Mouse (Mus musculus): ENCODE data around the gene Grik4. TPM values are rescaled to one million over a fixed set of nuclear protein-coding genes. Genes with fewer than 3 reads are reported as not detected.

Gene Grik4
- polyA plus RNA-seq, 1 experiment from 2014 or later = 2.2 TPM

DNA sequence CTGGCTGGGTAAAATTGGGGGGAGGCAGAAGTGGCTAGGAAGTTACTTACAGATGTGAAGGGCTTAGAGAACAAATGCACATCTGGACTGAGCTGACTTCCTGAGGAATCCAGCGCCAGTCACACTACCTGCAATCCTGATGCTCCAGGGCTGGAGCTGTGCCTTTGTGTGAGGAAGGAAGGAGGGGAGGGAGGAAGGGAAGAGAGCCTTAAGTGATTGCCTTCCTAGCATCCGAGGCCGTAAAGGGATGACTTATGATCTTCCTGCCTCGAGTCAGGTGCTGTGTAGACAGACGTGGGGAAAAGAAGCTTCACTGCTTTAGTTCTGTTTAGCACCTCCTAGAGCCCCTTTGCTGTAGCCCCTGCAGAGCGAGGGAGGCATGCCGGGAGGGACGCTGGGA, 189.6 kb downstream of the Grik4 start:
- Histone ChIP-seq H3K4me3 (ENCODE audit: low read depth, low read length) (no peak overlapping the region), H3K36me3 (ENCODE audit: control insufficient read depth, insufficient read depth, low read length) (no peaks in the 10 kb centered on the region), H3K27ac (ENCODE audit: low read depth, low read length) (no peak overlapping the region), H3K27me3 (replicated peaks; ENCODE audit: control insufficient read depth, insufficient read depth, low read length) (no peaks in the 10 kb centered on the region), H3K9me3 (ENCODE audit: control insufficient read depth, low read length) (no peaks in the 10 kb centered on the region), H3K4me2 (no peak overlapping the region), H3K9ac (ENCODE audit: low read depth, low read length) (no peak overlapping the region), H3K4me1 (replicated peaks; ENCODE audit: control insufficient read depth, insufficient read depth, low read length) (no peaks in the 10 kb centered on the region)
- no peak for ATAC-seq (replicated peaks; ENCODE audit: low FRiP score)
- 36% methylated on average over 8 of the region's 8 CpGs for WGBS
- no peak for DNase-seq (ENCODE audit: low spot score)

DNA sequence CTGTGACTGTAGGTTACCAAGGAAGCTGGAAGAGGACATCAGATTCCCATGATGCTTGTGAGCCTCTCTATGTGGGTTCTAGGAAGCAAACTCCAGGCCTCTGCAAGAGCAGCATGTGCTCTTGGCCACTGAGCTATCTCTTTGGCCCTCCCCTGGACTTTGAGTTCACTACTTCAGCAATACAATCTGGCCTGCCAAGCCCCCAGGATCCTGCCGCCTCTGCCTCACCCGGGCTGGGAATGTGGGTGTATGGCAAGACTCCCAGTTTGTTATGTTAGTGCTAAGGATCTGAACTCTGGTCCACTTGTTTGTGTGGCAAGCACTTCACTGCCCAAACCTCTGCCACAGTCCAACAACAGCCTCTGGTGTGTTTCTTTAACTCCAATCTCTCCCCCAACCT, 193.1 kb downstream of the Grik4 start:
- ATAC-seq (replicated peaks; ENCODE audit: low FRiP score) (no peak), DNase-seq (ENCODE audit: low spot score) (no peak)
- 70% methylated on average over 2 of the region's 2 CpGs for WGBS
- no peak overlapping the region for H3K4me2 ChIP-seq
- no peaks in the 10 kb centered on the region for H3K9me3 ChIP-seq (ENCODE audit: control insufficient read depth, low read length)
- no peak overlapping the region for H3K27ac ChIP-seq (ENCODE audit: low read depth, low read length)
- H3K36me3 ChIP-seq (ENCODE audit: control insufficient read depth, insufficient read depth, low read length) = 0 out of 2 replicates have a peak, but pooled peaks cover 2% of the 10 kb centered on the region
- no peak overlapping the region for H3K9ac ChIP-seq (ENCODE audit: low read depth, low read length)
- no peaks in the 10 kb centered on the region for H3K27me3 ChIP-seq (replicated peaks; ENCODE audit: control insufficient read depth, insufficient read depth, low read length)
- H3K4me3 ChIP-seq (ENCODE audit: low read depth, low read length) = no peak overlapping the region
- no peaks in the 10 kb centered on the region for H3K4me1 ChIP-seq (replicated peaks; ENCODE audit: control insufficient read depth, insufficient read depth, low read length)

DNA sequence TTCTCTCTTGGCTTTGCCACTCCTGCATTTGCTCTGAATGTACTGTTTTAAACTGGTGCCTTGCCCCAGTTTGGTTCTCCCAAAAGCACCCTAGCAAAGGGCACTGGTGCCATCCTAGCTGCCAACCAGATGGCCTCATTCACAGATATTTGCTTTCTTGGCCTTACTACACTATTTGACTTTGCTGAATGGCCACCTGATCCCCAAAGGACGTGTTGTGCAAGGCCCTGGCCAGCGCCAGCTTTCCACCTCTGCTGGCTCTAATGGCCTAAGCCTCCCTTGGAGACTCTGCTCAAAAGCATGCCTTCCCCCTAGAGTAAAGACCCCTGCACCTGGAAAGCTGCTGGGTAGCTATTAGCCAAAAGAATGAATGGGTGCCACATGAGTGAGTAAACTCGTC, 194.1 kb downstream of the Grik4 start:
- WGBS = 64% methylated on average over 3 of the region's 3 CpGs
- ATAC-seq (replicated peaks; ENCODE audit: low FRiP score) (no peak), DNase-seq (ENCODE audit: low spot score) (no peak)
- Histone ChIP-seq H3K4me3 (ENCODE audit: low read depth, low read length) (no peak overlapping the region), H3K4me1 (replicated peaks; ENCODE audit: control insufficient read depth, insufficient read depth, low read length) (no peaks in the 10 kb centered on the region), H3K36me3 (ENCODE audit: control insufficient read depth, insufficient read depth, low read length) (0 out of 2 replicates have a peak, but pooled peaks cover 2% of the 10 kb centered on the region), H3K4me2 (no peak overlapping the region), H3K9ac (ENCODE audit: low read depth, low read length) (no peak overlapping the region), H3K9me3 (ENCODE audit: control insufficient read depth, low read length) (no peaks in the 10 kb centered on the region), H3K27me3 (replicated peaks; ENCODE audit: control insufficient read depth, insufficient read depth, low read length) (no peaks in the 10 kb centered on the region), H3K27ac (ENCODE audit: low read depth, low read length) (no peak overlapping the region)

DNA sequence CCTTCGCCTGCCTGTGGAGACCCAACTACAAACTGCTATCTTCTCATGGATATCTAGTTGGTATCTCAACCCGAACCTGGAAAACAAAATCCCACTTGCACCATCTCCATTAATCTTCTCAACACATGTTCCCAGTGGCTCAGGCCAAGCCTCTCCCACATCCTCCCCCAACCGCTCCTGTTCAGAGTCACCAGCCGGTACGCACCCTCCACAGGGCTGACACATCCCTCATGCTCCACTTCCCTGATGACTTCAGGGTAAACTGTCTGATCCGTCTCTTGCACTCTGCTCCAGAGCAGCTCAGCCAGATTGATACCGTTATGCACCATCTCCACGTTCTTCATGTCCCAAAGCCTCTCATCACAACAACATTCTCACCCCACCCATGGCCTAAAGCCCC, 198.3 kb downstream of the Grik4 start:
- DNase-seq (ENCODE audit: low spot score) = no peak
- no peaks in the 10 kb centered on the region for H3K9me3 ChIP-seq (ENCODE audit: control insufficient read depth, low read length)

DNA sequence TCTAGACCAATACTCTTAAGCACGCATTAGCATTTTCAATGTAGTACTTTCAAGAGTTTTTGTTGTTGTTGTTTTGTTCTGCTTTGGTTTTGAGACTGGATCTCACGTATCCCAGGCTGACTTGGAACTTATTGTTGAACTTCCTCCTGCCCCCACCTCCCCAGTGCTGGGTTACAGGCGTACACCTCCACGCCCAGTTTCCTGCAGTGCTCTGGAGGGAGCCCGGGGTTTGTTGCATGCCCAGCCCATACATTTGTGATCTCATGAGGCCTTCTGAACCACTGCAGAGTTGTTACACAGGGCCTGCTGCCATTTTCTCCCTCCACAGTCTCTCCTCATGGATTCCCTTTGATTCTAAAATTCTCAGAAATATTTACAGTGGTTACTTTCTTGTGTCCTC, 201.9 kb downstream of the Grik4 start:
- no peak overlapping the region for H3K4me3 ChIP-seq (ENCODE audit: low read depth, low read length)
- WGBS = 60% methylated on average over 5 of the region's 5 CpGs

More for the DNA sequence above, 198.3 kb downstream of the Grik4 start:
- ATAC-seq (replicated peaks; ENCODE audit: low FRiP score) = no peak
- H3K4me2 ChIP-seq = no peak overlapping the region
- H3K4me3 ChIP-seq (ENCODE audit: low read depth, low read length) = no peak overlapping the region
- H3K27ac ChIP-seq (ENCODE audit: low read depth, low read length) = no peak overlapping the region
- H3K36me3 ChIP-seq (ENCODE audit: control insufficient read depth, insufficient read depth, low read length) = 0 out of 2 replicates have a peak, but pooled peaks cover 2% of the 10 kb centered on the region
- WGBS = 69% methylated on average over 8 of the region's 8 CpGs
- no peaks in the 10 kb centered on the region for H3K27me3 ChIP-seq (replicated peaks; ENCODE audit: control insufficient read depth, insufficient read depth, low read length)
- no peak overlapping the region for H3K9ac ChIP-seq (ENCODE audit: low read depth, low read length)
- no peaks in the 10 kb centered on the region for H3K4me1 ChIP-seq (replicated peaks; ENCODE audit: control insufficient read depth, insufficient read depth, low read length)

DNA sequence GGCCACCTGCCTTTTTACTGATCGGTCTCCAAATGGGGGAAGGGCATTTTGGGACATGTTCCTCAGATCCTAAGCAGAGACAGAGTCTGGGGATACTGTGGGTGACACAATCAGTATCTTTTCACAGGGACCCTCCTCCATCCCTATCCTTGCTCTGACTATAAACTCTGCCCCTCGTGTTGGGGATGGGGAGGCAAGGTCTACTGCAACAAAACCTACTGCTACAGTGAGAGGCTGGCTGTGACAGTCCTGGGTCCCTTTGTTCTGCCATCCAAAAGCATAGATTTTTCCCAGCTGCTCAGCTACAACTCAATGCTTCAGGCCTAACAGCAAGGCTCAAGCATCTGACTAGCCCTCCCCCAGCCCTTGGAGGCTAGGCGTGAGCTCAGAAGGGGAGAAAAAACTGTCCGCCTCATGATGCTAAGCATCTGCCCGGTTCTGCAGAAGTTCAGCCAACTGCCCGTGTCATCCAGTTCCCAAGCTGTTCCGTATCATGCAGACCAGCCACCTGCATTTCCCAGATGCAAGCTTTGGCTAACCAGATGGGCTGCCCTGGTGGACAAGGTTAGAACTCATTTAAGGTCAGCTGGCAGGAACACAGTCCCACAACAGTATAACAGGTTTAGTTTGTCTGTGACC, 207.5 kb downstream of the Grik4 start:
- H3K27ac ChIP-seq (ENCODE audit: low read depth, low read length) = no peak overlapping the region
- H3K4me2 ChIP-seq = no peak overlapping the region
- no peaks in the 10 kb centered on the region for H3K4me1 ChIP-seq (replicated peaks; ENCODE audit: control insufficient read depth, insufficient read depth, low read length)
- WGBS = 74% methylated on average over 7 of the region's 7 CpGs
- DNase-seq (ENCODE audit: low spot score) = no peak
- no peak overlapping the region for H3K4me3 ChIP-seq (ENCODE audit: low read depth, low read length)
- H3K9me3 ChIP-seq (ENCODE audit: control insufficient read depth, low read length) = no peaks in the 10 kb centered on the region
- no peaks in the 10 kb centered on the region for H3K27me3 ChIP-seq (replicated peaks; ENCODE audit: control insufficient read depth, insufficient read depth, low read length)
- no peak overlapping the region for H3K9ac ChIP-seq (ENCODE audit: low read depth, low read length)
- ATAC-seq (replicated peaks; ENCODE audit: low FRiP score) = no peak
- H3K36me3 ChIP-seq (ENCODE audit: control insufficient read depth, insufficient read depth, low read length) = no peaks in the 10 kb centered on the region

More for the DNA sequence above, 201.9 kb downstream of the Grik4 start:
- H3K4me1 ChIP-seq (replicated peaks; ENCODE audit: control insufficient read depth, insufficient read depth, low read length) = no peaks in the 10 kb centered on the region
- H3K4me2 ChIP-seq = no peak overlapping the region
- H3K27ac ChIP-seq (ENCODE audit: low read depth, low read length) = no peak overlapping the region
- ATAC-seq (replicated peaks; ENCODE audit: low FRiP score) = no peak
- no peaks in the 10 kb centered on the region for H3K9me3 ChIP-seq (ENCODE audit: control insufficient read depth, low read length)
- H3K36me3 ChIP-seq (ENCODE audit: control insufficient read depth, insufficient read depth, low read length) = 0 out of 2 replicates have a peak, but pooled peaks cover under 1% of the 10 kb centered on the region
- no peak overlapping the region for H3K9ac ChIP-seq (ENCODE audit: low read depth, low read length)
- DNase-seq (ENCODE audit: low spot score) = no peak
- no peaks in the 10 kb centered on the region for H3K27me3 ChIP-seq (replicated peaks; ENCODE audit: control insufficient read depth, insufficient read depth, low read length)

DNA sequence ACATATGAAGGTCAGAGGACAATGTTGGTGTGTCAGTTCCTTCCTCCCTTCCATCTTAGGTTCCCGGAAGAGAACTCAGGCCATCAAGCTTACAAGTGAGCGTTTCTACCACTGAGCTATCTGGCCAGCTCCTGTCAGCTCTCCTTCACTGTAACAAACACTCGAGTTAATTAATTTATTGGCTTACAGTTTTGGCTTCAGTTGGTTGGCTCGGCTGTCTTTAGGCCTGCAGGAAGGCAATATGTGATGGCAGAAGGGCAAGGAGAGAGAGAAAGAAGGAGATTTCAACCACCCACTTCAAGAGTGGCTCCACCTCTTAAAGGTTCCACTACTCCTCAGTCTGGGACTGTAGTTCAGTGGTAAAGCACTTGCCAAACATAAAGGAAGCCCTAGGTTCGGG, 209.2 kb downstream of the Grik4 start:
- Histone ChIP-seq H3K27ac (ENCODE audit: low read depth, low read length) (no peak overlapping the region), H3K36me3 (ENCODE audit: control insufficient read depth, insufficient read depth, low read length) (no peaks in the 10 kb centered on the region), H3K4me1 (replicated peaks; ENCODE audit: control insufficient read depth, insufficient read depth, low read length) (no peaks in the 10 kb centered on the region), H3K9me3 (ENCODE audit: control insufficient read depth, low read length) (no peaks in the 10 kb centered on the region), H3K4me2 (no peak overlapping the region), H3K9ac (ENCODE audit: low read depth, low read length) (no peak overlapping the region), H3K4me3 (ENCODE audit: low read depth, low read length) (no peak overlapping the region), H3K27me3 (replicated peaks; ENCODE audit: control insufficient read depth, insufficient read depth, low read length) (no peaks in the 10 kb centered on the region)
- ATAC-seq (replicated peaks; ENCODE audit: low FRiP score) (no peak), DNase-seq (ENCODE audit: low spot score) (no peak)
- 62% methylated on average over 5 of the region's 5 CpGs for WGBS

DNA sequence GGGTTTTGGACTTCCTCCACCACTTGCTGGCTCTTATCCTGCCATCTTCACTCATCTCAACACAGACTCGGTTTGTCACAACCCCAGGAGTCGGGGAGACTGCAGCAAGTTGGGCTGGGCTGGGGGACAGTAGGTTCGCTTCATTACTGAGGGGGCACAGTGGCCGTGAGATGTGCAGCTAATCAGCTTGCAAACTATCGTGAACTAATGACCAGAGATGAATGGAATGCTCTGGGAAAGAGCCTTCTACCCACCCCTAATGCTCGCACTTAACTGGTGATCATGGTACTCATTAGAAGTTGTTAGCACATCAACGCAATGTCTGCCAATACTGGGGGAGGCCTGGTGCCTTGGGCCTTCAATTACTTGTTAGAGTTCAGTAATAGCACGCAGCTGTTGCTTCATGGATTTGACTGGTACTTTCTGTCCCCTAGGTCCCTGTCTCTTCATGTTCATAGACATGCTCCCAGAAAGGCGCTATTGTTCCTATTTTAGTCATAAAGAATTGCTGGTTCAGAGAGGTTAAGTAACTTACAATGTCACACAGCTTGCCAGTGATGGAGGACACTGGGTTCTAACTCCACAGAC, 211.5 kb downstream of the Grik4 start:
- WGBS = 71% methylated on average over 9 of the region's 9 CpGs
- ATAC-seq (replicated peaks; ENCODE audit: low FRiP score) = no peak
- no peak overlapping the region for H3K4me2 ChIP-seq
- H3K9me3 ChIP-seq (ENCODE audit: control insufficient read depth, low read length) = no peaks in the 10 kb centered on the region
- H3K4me3 ChIP-seq (ENCODE audit: low read depth, low read length) = no peak overlapping the region
- H3K9ac ChIP-seq (ENCODE audit: low read depth, low read length) = no peak overlapping the region
- H3K27me3 ChIP-seq (replicated peaks; ENCODE audit: control insufficient read depth, insufficient read depth, low read length) = no peaks in the 10 kb centered on the region
- DNase-seq (ENCODE audit: low spot score) = no peak
- H3K27ac ChIP-seq (ENCODE audit: low read depth, low read length) = no peak overlapping the region
- H3K36me3 ChIP-seq (ENCODE audit: control insufficient read depth, insufficient read depth, low read length) = no peaks in the 10 kb centered on the region
- no peaks in the 10 kb centered on the region for H3K4me1 ChIP-seq (replicated peaks; ENCODE audit: control insufficient read depth, insufficient read depth, low read length)

DNA sequence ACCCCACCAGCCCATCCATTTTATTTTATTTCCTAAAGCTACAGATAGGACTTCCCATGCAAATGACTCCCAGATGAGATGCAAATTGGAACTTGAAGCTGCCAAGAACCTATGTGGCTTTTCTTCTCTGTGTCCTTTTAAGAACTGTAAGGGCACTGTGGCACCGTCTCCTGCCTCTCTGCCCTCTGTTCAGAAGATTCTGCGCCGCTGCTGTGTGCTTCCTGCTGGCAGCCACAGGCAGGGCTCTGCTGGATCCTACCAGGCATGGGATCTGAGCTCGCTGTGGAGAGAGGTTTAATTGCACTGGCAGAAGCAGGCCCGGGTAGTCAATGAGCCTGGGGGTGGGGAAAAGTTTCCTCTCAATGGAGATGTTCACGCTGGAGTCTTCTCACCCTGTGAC, 215.8 kb downstream of the Grik4 start:
- no peaks in the 10 kb centered on the region for H3K27me3 ChIP-seq (replicated peaks; ENCODE audit: control insufficient read depth, insufficient read depth, low read length)
- 66% methylated on average over 6 of the region's 6 CpGs for WGBS

More for the DNA sequence above, 215.8 kb downstream of the Grik4 start:
- Histone ChIP-seq H3K9ac (ENCODE audit: low read depth, low read length) (no peak overlapping the region), H3K4me1 (replicated peaks; ENCODE audit: control insufficient read depth, insufficient read depth, low read length) (peaks cover 2% of the 10 kb centered on the region), H3K4me2 (no peak overlapping the region), H3K27ac (ENCODE audit: low read depth, low read length) (no peak overlapping the region), H3K36me3 (ENCODE audit: control insufficient read depth, insufficient read depth, low read length) (no peaks in the 10 kb centered on the region), H3K9me3 (ENCODE audit: control insufficient read depth, low read length) (no peaks in the 10 kb centered on the region), H3K4me3 (ENCODE audit: low read depth, low read length) (no peak overlapping the region)
- ATAC-seq (replicated peaks; ENCODE audit: low FRiP score) (no peak), DNase-seq (ENCODE audit: low spot score) (no peak)
